Mouse (Mus musculus) T-helper 17 cell (primary cell): ENCODE measurements around the gene Rbp1.

Experiments used
- in situ Hi-C, 2 experiments: fragments of 300-600 bp; cut with MboI, MseI; formaldehyde crosslinking; loops; 1 replicate in 1 of 2; 2 replicates in 1 of 2; pipeline ENCODE4 v1.15.1; 2025; ENCODE audit warnings: high pct_unique_total_duplicates in 2 of 2

Gene Rbp1

DNA sequence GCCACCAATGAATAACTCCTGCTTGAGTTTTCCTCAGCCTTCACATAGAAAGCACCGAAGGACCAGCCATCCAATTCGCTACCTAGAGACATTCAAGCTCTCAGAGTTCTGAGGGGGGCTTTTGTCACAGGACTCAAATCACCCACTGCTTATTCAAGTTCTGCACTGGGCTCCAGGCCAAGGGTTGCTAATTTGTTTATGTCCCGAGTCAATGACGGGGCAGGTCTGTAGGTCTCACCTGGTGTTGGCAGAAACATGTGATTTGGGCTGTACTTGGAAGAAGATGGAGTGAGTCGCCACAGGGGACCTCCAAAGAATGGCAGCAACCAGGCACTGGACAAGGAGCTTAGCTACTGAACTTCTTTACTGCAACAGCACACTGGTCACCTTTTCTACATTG lies 68.3 kb downstream of the Rbp1 start:
- in situ Hi-C loops, result no loop called here

DNA sequence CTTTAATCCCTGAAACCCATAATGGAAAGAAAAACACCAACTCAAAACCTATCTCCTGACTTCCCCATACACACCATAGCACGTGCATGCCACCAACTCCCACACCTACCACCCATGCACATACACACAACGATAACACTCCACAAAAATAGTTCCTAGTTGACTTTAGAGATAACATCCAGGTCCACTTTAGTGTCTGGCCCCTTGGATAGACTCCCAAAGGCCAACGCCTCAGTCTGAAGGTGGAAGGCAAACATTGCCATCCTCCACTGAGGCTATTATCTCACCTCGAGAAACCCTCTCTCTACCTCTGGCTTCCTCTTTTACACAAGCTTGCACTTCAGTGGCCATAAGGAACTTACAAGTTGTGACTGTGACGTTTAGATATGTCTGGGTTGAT lies 69.5 kb downstream of the Rbp1 start:
- in situ Hi-C loops, result no loop called here

DNA sequence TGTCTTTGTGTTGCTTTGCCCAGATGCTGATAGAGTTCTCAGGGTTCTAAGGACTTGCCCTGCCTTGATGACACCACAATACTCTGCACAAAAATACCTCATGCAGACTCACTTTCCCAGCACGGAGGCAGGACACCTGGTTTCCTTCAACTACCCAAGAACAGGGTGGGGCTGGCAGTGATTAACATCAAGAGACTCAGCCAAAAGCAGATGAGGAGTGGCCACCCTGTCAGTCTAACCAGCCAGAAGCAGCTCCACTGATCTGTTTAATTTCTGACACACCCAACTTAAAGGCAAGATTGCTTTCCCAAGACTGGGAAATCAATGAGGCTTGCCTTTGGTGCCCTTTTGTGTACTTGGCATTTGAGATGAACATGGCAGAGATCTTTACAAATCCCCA lies 70.1 kb downstream of the Rbp1 start:
- in situ Hi-C loops, result no loop called here
